Mouse (Mus musculus) myocyte (in vitro differentiated cells): Measurements from ENCODE around the gene Cgnl1.

Experiments
- MAX ChIP-seq: IDR thresholded peaks from one replicate; pipeline ENCODE4 v1.6.1; 2011; ENCODE audit warnings: low read depth, mild to moderate bottlenecking, control low read depth
- POLR2A ChIP-seq: IDR thresholded peaks from one replicate; pipeline ENCODE4 v1.6.1; 2011; ENCODE audit warnings: low read depth, mild to moderate bottlenecking, control low read depth, moderate library complexity; ENCODE audit not compliant: insufficient read length
- POLR2AphosphoS2 ChIP-seq: IDR thresholded peaks from one replicate; pipeline ENCODE4 v1.6.1; 2011; ENCODE audit warnings: low read depth, control low read depth; ENCODE audit not compliant: insufficient read length
- REST ChIP-seq: IDR thresholded peaks from one replicate; pipeline ENCODE4 v1.6.1; 2011; ENCODE audit warnings: mild to moderate bottlenecking, control low read depth, moderate library complexity; ENCODE audit not compliant: insufficient read depth, insufficient read length
- TCF12 ChIP-seq: IDR thresholded peaks from one replicate; pipeline ENCODE4 v1.6.1; 2011; ENCODE audit warnings: mild to moderate bottlenecking, control low read depth; ENCODE audit not compliant: poor library complexity, insufficient read depth, severe bottlenecking

- TF ChIP-seq POLR2A (peak; percentile 66), TCF12 (no peak), MAX (no peak), REST (no peak), POLR2AphosphoS2 (peak; percentile 39)
Observed at GRCm38 (mm10) chr9:71591938-71592548, 179.4 kb downstream of the Cgnl1 start, which contains the start of gene Myzap.
